Mouse (Mus musculus): Measurements from ENCODE around the gene Mpv17. TPM values are rescaled to one million over a fixed set of nuclear protein-coding genes. Genes with fewer than 3 reads are reported as not detected.

Gene Mpv17
- polyA plus RNA-seq, 1 experiment: 35.8 TPM

GRCm38 (mm10) chr5:31094100-31094798 lies 59.8 kb downstream of the Mpv17 start:
- TF ChIP-seq MYOG (IDR thresholded peaks at IDR 0.05; ENCODE audit: control insufficient read depth in 1 of 3, insufficient read depth in 1 of 3, insufficient read length in 2 of 3, low read depth in 2 of 3) (no peak), USF1 (IDR thresholded peaks at IDR 0.05; ENCODE audit: low read depth) (peak; percentile 48)
- peaks cover 55% of the 10 kb centered on the region for H3K27me3 ChIP-seq (ENCODE audit: control insufficient read depth, insufficient read depth, insufficient read length)
- no peaks in the 10 kb centered on the region for H3K36me3 ChIP-seq (ENCODE audit: control insufficient read depth, insufficient read depth)
- no peaks in the 10 kb centered on the region for H3K79me2 ChIP-seq (ENCODE audit: control insufficient read depth, insufficient read depth)
- no peak overlapping the region for H3ac ChIP-seq (ENCODE audit: control insufficient read depth, insufficient read length)
- peak overlapping the region; percentile 78 for H3K4me2 ChIP-seq (ENCODE audit: low read depth)
- H3K4me3 ChIP-seq: peak overlapping the region; percentile 14

GRCm38 (mm10) chr5:31093151-31094041 lies 60.7 kb downstream of the Mpv17 start:
- no peaks in the 10 kb centered on the region for H3K36me3 ChIP-seq (ENCODE audit: control insufficient read depth, insufficient read depth)
- H3K27me3 ChIP-seq (ENCODE audit: control insufficient read depth, insufficient read depth, insufficient read length): peaks cover 55% of the 10 kb centered on the region
- H3K4me3 ChIP-seq: no peak overlapping the region
- H3K79me2 ChIP-seq (ENCODE audit: control insufficient read depth, insufficient read depth): no peaks in the 10 kb centered on the region
- TF ChIP-seq REST (IDR thresholded peaks at IDR 0.05; ENCODE audit: insufficient read depth, insufficient read length) (no peak), MYOD1 (IDR thresholded peaks at IDR 0.05; ENCODE audit: control insufficient read depth in 1 of 3, insufficient read length in 2 of 3, low read depth in 2 of 3) (no peak), POLR2A (IDR thresholded peaks at IDR 0.05; ENCODE audit: insufficient read length, low read depth) (no peak), USF1 (IDR thresholded peaks at IDR 0.05; ENCODE audit: low read depth) (no peak), E2F4 (IDR thresholded peaks at IDR 0.05; ENCODE audit: insufficient read depth) (no peak), TCF12 (IDR thresholded peaks at IDR 0.05; ENCODE audit: insufficient read depth, poor library complexity, severe bottlenecking) (no peak), MYOG (IDR thresholded peaks at IDR 0.05; ENCODE audit: control insufficient read depth in 1 of 3, insufficient read depth in 1 of 3, insufficient read length in 2 of 3, low read depth in 2 of 3) (no peak), MAX (IDR thresholded peaks at IDR 0.05; ENCODE audit: low read depth) (no peak), TCF3 (IDR thresholded peaks at IDR 0.05; ENCODE audit: insufficient read length, low read depth) (no peak), SRF (IDR thresholded peaks at IDR 0.05; ENCODE audit: control insufficient read depth, insufficient read length, low read depth) (no peak), POLR2AphosphoS2 (IDR thresholded peaks at IDR 0.05; ENCODE audit: insufficient read length, low read depth) (no peak), CEBPB (IDR thresholded peaks at IDR 0.05; ENCODE audit: insufficient read depth, poor library complexity, severe bottlenecking) (no peak)
- H3K4me2 ChIP-seq (ENCODE audit: low read depth): peak overlapping the region; percentile 78
- no peak overlapping the region for H3ac ChIP-seq (ENCODE audit: control insufficient read depth, insufficient read length)

GRCm38 (mm10) chr5:31092231-31092975 lies 61.6 kb downstream of the Mpv17 start:
- H3K27me3 ChIP-seq (ENCODE audit: control insufficient read depth, insufficient read depth, insufficient read length): peaks cover 55% of the 10 kb centered on the region
- no peak overlapping the region for H3ac ChIP-seq (ENCODE audit: control insufficient read depth, insufficient read length)
- no peaks in the 10 kb centered on the region for H3K79me2 ChIP-seq (ENCODE audit: control insufficient read depth, insufficient read depth)
- TF ChIP-seq TCF3 (IDR thresholded peaks at IDR 0.05; ENCODE audit: insufficient read length, low read depth) (no peak), MYOD1 (IDR thresholded peaks at IDR 0.05; ENCODE audit: control insufficient read depth in 1 of 3, insufficient read length in 2 of 3, low read depth in 2 of 3) (peak in 1 of 3 experiments; percentile 48)
- peak overlapping the region; percentile 78 for H3K4me2 ChIP-seq (ENCODE audit: low read depth)
- no peaks in the 10 kb centered on the region for H3K36me3 ChIP-seq (ENCODE audit: control insufficient read depth, insufficient read depth)
- no peak overlapping the region for H3K4me3 ChIP-seq

Other genes with a start within 250 kb of the Mpv17 start
- 262 TPM for gene Ost4, start 246.5 kb downstream of the Mpv17 start, polyA plus RNA-seq (2012; fragmentation: generic; extraction: Trizol)
- 25.8 TPM for gene Emilin1, start 240.8 kb downstream of the Mpv17 start, polyA plus RNA-seq (2012; fragmentation: generic; extraction: Trizol)
- gene Khk, start 232.8 kb downstream of the Mpv17 start, polyA plus RNA-seq (2012; fragmentation: generic; extraction: Trizol): 16.6 TPM
- gene Cgref1, start 208.7 kb downstream of the Mpv17 start, polyA plus RNA-seq (2012; fragmentation: generic; extraction: Trizol): 26.2 TPM
- 158 TPM for gene Preb, start 193.9 kb downstream of the Mpv17 start, polyA plus RNA-seq (2012; fragmentation: generic; extraction: Trizol)
- 0.62 TPM for gene Tcf23, start 185.6 kb downstream of the Mpv17 start, polyA plus RNA-seq (2012; fragmentation: generic; extraction: Trizol)
- gene Atraid, start 105.9 kb downstream of the Mpv17 start, polyA plus RNA-seq (2012; fragmentation: generic; extraction: Trizol): 143 TPM
- 11.1 TPM for gene Slc5a6, start 105.3 kb downstream of the Mpv17 start, polyA plus RNA-seq (2012; fragmentation: generic; extraction: Trizol)
- gene Cad, start 99.5 kb downstream of the Mpv17 start, polyA plus RNA-seq (2012; fragmentation: generic; extraction: Trizol): 31.5 TPM
- gene Dnajc5g, start 48.0 kb downstream of the Mpv17 start, polyA plus RNA-seq (2012; fragmentation: generic; extraction: Trizol): not detected
- gene Slc30a3, start 46.0 kb downstream of the Mpv17 start, polyA plus RNA-seq (2012; fragmentation: generic; extraction: Trizol): 0.19 TPM
- gene Trim54, start 37.5 kb downstream of the Mpv17 start, polyA plus RNA-seq (2012; fragmentation: generic; extraction: Trizol): 110 TPM
- 0.78 TPM for gene Ucn, start 15.4 kb downstream of the Mpv17 start, polyA plus RNA-seq (2012; fragmentation: generic; extraction: Trizol)
- 2.6 TPM for gene Gm29609, start 25.7 kb upstream of the Mpv17 start, polyA plus RNA-seq (2012; fragmentation: generic; extraction: Trizol)
- 24.9 TPM for gene Gtf3c2, start 25.9 kb upstream of the Mpv17 start, polyA plus RNA-seq (2012; fragmentation: generic; extraction: Trizol)
- 138 TPM for gene Snx17, start 39.0 kb upstream of the Mpv17 start, polyA plus RNA-seq (2012; fragmentation: generic; extraction: Trizol)
- 60.2 TPM for gene Eif2b4, start 39.2 kb upstream of the Mpv17 start, polyA plus RNA-seq (2012; fragmentation: generic; extraction: Trizol)
- 25.6 TPM for gene Zfp513, start 48.1 kb upstream of the Mpv17 start, polyA plus RNA-seq (2012; fragmentation: generic; extraction: Trizol)
- 89.3 TPM for gene Ppm1g, start 66.4 kb upstream of the Mpv17 start, polyA plus RNA-seq (2012; fragmentation: generic; extraction: Trizol)
- gene Nrbp1, start 86.6 kb upstream of the Mpv17 start, polyA plus RNA-seq (2012; fragmentation: generic; extraction: Trizol): 87.9 TPM
- gene Gm9970, start 87.0 kb upstream of the Mpv17 start, polyA plus RNA-seq (2012; fragmentation: generic; extraction: Trizol): not detected
- gene Krtcap3, start 97.4 kb upstream of the Mpv17 start, polyA plus RNA-seq (2012; fragmentation: generic; extraction: Trizol): 2.1 TPM
- gene Ift172, start 136.9 kb upstream of the Mpv17 start, polyA plus RNA-seq (2012; fragmentation: generic; extraction: Trizol): 22.5 TPM
- 4.9 TPM for gene Fndc4, start 141.8 kb upstream of the Mpv17 start, polyA plus RNA-seq (2012; fragmentation: generic; extraction: Trizol)
- gene Gckr, start 143.2 kb upstream of the Mpv17 start, polyA plus RNA-seq (2012; fragmentation: generic; extraction: Trizol): 0.16 TPM

All from myocyte (in vitro differentiated cells).